Comparison of ENCODE assay signal across 19 mouse cellular contexts in the genomic region with DNA sequence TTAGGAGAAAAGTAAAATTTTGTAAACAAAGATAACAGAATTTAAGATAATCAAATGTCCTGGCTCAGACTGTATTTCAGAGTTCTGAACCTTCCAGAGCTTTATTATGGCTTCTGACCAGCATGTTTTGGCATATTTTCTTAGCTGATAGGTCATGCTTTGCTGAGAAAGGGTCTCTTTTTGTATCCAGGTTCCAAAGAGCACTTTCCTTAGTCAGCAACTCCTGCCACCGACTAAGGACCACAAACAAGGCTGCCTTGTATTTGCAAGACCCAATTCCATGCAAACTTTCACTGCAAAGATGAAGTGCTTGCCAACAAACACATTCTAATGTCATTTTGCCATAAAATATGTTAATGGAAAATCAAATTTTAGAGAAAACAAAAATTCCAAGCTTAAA. TPM values are rescaled to one million over a fixed set of nuclear protein-coding genes. Genes with fewer than 3 reads are reported as not detected.
"Had no signal": no experiment of that assay in that cellular context is flagged by ENCODE, and none has a peak within 500 bp of the region (broad histone marks: within the 10 kb centered on the region; RNA-seq: fewer than 3 reads in every experiment).

No protein-coding gene starts in this region.

- H3K27ac ChIP-seq: left cerebral cortex, adult 2 months; liver, embryonic 13.5 days; midbrain, embryonic 15.5 days; neural tube, embryonic 12.5 days; neural tube, embryonic 15.5 days; stomach, embryonic 15.5 days had no signal

- H3K9me3 ChIP-seq: liver, embryonic 13.5 days; midbrain, embryonic 15.5 days; neural tube, embryonic 12.5 days; neural tube, embryonic 15.5 days; stomach, embryonic 15.5 days had no signal

- H3K27me3 ChIP-seq: liver, embryonic 13.5 days; midbrain, embryonic 15.5 days; neural tube, embryonic 12.5 days; neural tube, embryonic 15.5 days; stomach, embryonic 15.5 days had no signal

- H3K4me2 ChIP-seq: liver, embryonic 13.5 days; midbrain, embryonic 11.5 days; midbrain, embryonic 15.5 days; neural tube, embryonic 12.5 days; neural tube, embryonic 15.5 days; stomach, embryonic 15.5 days had no signal

- H3K4me1 ChIP-seq: liver, embryonic 13.5 days; midbrain, embryonic 15.5 days; neural tube, embryonic 12.5 days; neural tube, embryonic 15.5 days; stomach, embryonic 15.5 days had no signal

- ATAC-seq: intestine, embryonic 16.5 days; midbrain, embryonic 15.5 days had no signal

- H3K9ac ChIP-seq: liver, embryonic 13.5 days; midbrain, embryonic 15.5 days; neural tube, embryonic 12.5 days; neural tube, embryonic 15.5 days; stomach, embryonic 15.5 days had no signal

- H3K36me3 ChIP-seq: liver, embryonic 13.5 days; midbrain, embryonic 15.5 days; neural tube, embryonic 12.5 days; neural tube, embryonic 15.5 days; stomach, embryonic 15.5 days had no signal

- H3K4me3 ChIP-seq: left cerebral cortex, adult 2 months; liver, embryonic 13.5 days; midbrain, embryonic 15.5 days; neural tube, embryonic 12.5 days; neural tube, embryonic 15.5 days; stomach, embryonic 15.5 days had no signal

- DNase-seq: kidney, postnatal 25 days; layer of hippocampus, postnatal 36 days; liver, embryonic 13.5 days; lung, adult 2 months; lung, postnatal 14 days; lung, postnatal 4 days; retina, postnatal 1 day; right cerebral cortex, postnatal 25 days; spleen, adult 18-20 months; thymus, postnatal 25 days had no signal

RNA-seq across cellular contexts. Expression of gene Cfap70, which starts 22.2 kb away (rescaled TPM):
- polyA plus RNA-seq: liver, adult 2 months; liver, embryonic 13.5 days; liver, embryonic 16.5 days had no signal
